Mouse (Mus musculus) liver, postnatal 0 days (tissue): ENCODE results near the gene Mmp28. TPM values are rescaled to one million over a fixed set of nuclear protein-coding genes. Genes with fewer than 3 reads are reported as not detected.

Source experiments
- ATAC-seq: fragments of 200-750 bp; cut with Nextera tagmentation; 2 replicates; pipeline ENCODE4 v1.8.0; 2017; ENCODE audit warnings: mild to moderate bottlenecking, moderate library complexity
- DNase-seq: peaks from one replicate; pipeline ENCODE4 v3.0.0-alpha.2; 2016
- H3K27ac ChIP-seq: fragments of 300-500 bp; sonication (generic); 2 replicates; pipeline ENCODE4 v1.5.1; 2014; ENCODE audit warnings: antibody characterized with exemption, moderate library complexity, mild to moderate bottlenecking, low read depth
- H3K27me3 ChIP-seq: fragments of 300-500 bp; sonication (generic); 2 replicates; pipeline ENCODE4 v1.6.1; 2014; ENCODE audit warnings: low read length, control low read depth, mixed read lengths; ENCODE audit not compliant: insufficient read depth
- H3K36me3 ChIP-seq: fragments of 300-500 bp; sonication (generic); replicated peaks from 2 replicates; pipeline ENCODE4 v1.6.1; 2014; ENCODE audit warnings: mild to moderate bottlenecking, control low read depth, low read length, moderate library complexity, mixed read lengths; ENCODE audit not compliant: insufficient read depth
- H3K4me1 ChIP-seq: fragments of 300-500 bp; sonication (generic); 2 replicates; pipeline ENCODE4 v1.6.1; 2014; ENCODE audit warnings: antibody characterized with exemption, mild to moderate bottlenecking, control low read depth; ENCODE audit not compliant: insufficient read depth
- H3K4me2 ChIP-seq: fragments of 300-500 bp; sonication (generic); 2 replicates; pipeline ENCODE4 v1.6.1; 2014; ENCODE audit warnings: low read depth, mild to moderate bottlenecking, low read length, moderate library complexity, mixed read lengths
- H3K4me3 ChIP-seq: fragments of 300-500 bp; sonication (generic); 2 replicates; pipeline ENCODE4 v1.5.1; 2014; ENCODE audit warnings: low read depth, low read length
- H3K9ac ChIP-seq: fragments of 300-500 bp; sonication (generic); replicated peaks from 2 replicates; pipeline ENCODE4 v1.6.1; 2014; ENCODE audit warnings: mild to moderate bottlenecking, moderate library complexity
- H3K9me3 ChIP-seq: fragments of 300-500 bp; sonication (generic); 2 replicates; pipeline ENCODE4 v1.6.1; 2016; ENCODE audit warnings: mild to moderate bottlenecking, control low read depth, low read length, mixed read lengths
- CTCF ChIP-seq: sonication (generic); IDR thresholded peaks from 2 replicates; pipeline ENCODE4 v1.5.1; 2016; ENCODE audit warnings: antibody characterized with exemption, low read depth
- EP300 ChIP-seq: IDR thresholded peaks from 2 replicates; pipeline ENCODE4 v1.6.1; 2016; ENCODE audit warnings: antibody characterized with exemption, low read depth, mild to moderate bottlenecking
- WGBS: fragments of 180-500 bp; shearing (Covaris S2); extraction: QIAGEN DNeasy Blood & Tissue Kit; methylation state at CpG from one replicate; pipeline ENCODE4 v1.1.7; 2014; ENCODE audit not compliant: insufficient replicate concordance; 5-methylcytosine and 5-hydroxymethylcytosine counted together
- polyA plus RNA-seq: library from polyadenylated mRNA; unstranded; fragments of >200 nt; fragmentation: Nextera tagmentation; extraction: Ambion mirVana; gene quantifications from 2 replicates; pipeline ENCODE4 v1.2.1, GENCODE M21; 2015

Gene Mmp28
- polyA plus RNA-seq, 1 experiment from 2014 or later, result 0.20 TPM

GRCm38 (mm10) chr11:83418566-83418965, 44.3 kb downstream of the Mmp28 start:
- no peak overlapping the region for H3K9ac ChIP-seq
- 6% methylated on average over 37 of the region's 38 CpGs for WGBS
- DNase-seq, result no peak
- no peak overlapping the region for H3K4me2 ChIP-seq
- TF ChIP-seq EP300, result no peak
- peak; percentile 20; the same call in 1 of the 2 replicates for TF ChIP-seq CTCF
- no peak overlapping the region for H3K4me3 ChIP-seq
- no peaks in the 10 kb centered on the region for H3K9me3 ChIP-seq
- no peaks in the 10 kb centered on the region; the same call in 1 of the 2 replicates for H3K4me1 ChIP-seq
- H3K27me3 ChIP-seq, result peaks cover 33% of the 10 kb centered on the region
- no peaks in the 10 kb centered on the region for H3K36me3 ChIP-seq
- no peak overlapping the region for H3K27ac ChIP-seq
- no peak for ATAC-seq

- Histone ChIP-seq H3K4me1 (no peaks in the 10 kb centered on the region; the same call in 1 of the 2 replicates), H3K27me3 (peaks cover 34% of the 10 kb centered on the region), H3K4me2 (no peak overlapping the region), H3K9me3 (no peaks in the 10 kb centered on the region), H3K27ac (no peak overlapping the region), H3K36me3 (no peaks in the 10 kb centered on the region), H3K9ac (no peak overlapping the region), H3K4me3 (no peak overlapping the region)
- no peak for DNase-seq
- WGBS, result 77% methylated on average over 7 of the region's 7 CpGs
- no peak for TF ChIP-seq CTCF
- ATAC-seq, result no peak
These were observed 45.2 kb downstream of the Mmp28 start for GRCm38 (mm10) chr11:83417708-83418107.

DNA sequence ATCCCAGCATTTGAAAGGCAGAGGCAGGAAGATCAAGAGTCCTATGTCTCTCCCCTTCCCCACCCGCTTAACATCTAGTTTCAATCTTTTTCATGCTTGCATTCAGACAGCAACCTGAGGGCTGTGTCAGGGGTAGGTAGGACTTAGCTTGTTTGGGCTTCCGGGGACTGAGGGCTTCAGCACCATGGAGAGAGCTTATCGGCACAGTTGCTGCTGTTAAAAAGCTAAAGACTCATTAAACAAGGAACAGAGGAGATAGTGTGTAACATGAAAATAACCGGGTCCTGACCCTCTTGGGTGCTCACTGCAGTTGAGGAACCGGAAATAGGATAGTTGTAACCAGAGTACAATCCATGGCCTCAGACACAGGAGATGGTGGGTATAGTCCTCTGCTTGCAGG, 45.8 kb downstream of the Mmp28 start:
- 11% methylated on average over 5 of the region's 5 CpGs for WGBS
- H3K4me3 ChIP-seq, result no peak overlapping the region
- TF ChIP-seq EP300, result no peak
- no peak for TF ChIP-seq CTCF
- DNase-seq (peak; percentile 66), ATAC-seq (no peak)
- no peaks in the 10 kb centered on the region for H3K9me3 ChIP-seq
- no peaks in the 10 kb centered on the region for H3K36me3 ChIP-seq
- no peak overlapping the region for H3K4me2 ChIP-seq
- no peaks in the 10 kb centered on the region; the same call in 1 of the 2 replicates for H3K4me1 ChIP-seq
- no peak overlapping the region for H3K27ac ChIP-seq
- H3K27me3 ChIP-seq, result peaks cover 39% of the 10 kb centered on the region
- H3K9ac ChIP-seq, result no peak overlapping the region

GRCm38 (mm10) chr11:83410510-83410909, 52.4 kb downstream of the Mmp28 start:
- peaks cover 35% of the 10 kb centered on the region for H3K27me3 ChIP-seq
- H3K9me3 ChIP-seq, result no peaks in the 10 kb centered on the region
- no peak overlapping the region for H3K27ac ChIP-seq
- no peak overlapping the region for H3K4me2 ChIP-seq
- no peak overlapping the region for H3K9ac ChIP-seq
- no peak for ATAC-seq
- no peaks in the 10 kb centered on the region for H3K36me3 ChIP-seq
- H3K4me3 ChIP-seq, result no peak overlapping the region
- 53% methylated on average over 6 of the region's 6 CpGs for WGBS
- DNase-seq, result no peak
- H3K4me1 ChIP-seq, result peaks cover 5% of the 10 kb centered on the region
- no peak for TF ChIP-seq EP300
- TF ChIP-seq CTCF, result no peak

DNA sequence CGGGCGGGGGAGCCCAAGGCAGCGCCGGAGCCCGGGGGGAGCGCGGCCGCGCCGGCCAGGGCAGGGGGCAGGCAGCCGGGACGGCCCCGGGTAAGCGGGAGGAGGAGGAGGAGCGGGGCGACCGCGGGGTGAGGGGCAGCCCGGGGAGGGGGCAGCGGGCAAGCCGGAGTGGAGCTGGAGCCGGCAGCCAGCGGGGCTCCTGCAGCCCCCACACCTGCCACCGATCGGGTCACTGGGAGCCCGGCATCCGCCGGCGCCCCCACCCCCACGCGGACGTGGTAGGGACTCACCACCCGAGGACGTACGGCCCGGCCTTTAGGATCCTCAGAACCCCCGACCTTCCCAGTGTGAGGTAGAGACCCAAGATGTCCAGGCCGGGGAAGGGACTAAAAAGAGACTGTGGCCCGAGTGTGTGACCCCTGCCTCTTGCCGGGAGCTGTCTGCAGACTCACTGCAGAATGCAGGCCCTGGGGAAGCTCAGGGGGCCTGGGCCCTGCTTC, 53.0 kb downstream of the Mmp28 start:
- H3K4me1 ChIP-seq, result peaks cover 5% of the 10 kb centered on the region
- H3K4me2 ChIP-seq, result peak overlapping the region; percentile 92
- no peak overlapping the region for H3K27ac ChIP-seq
- H3K27me3 ChIP-seq, result peaks cover 35% of the 10 kb centered on the region
- peak overlapping the region; percentile 41; the same call in 1 of the 2 replicates for H3K9ac ChIP-seq
- peak overlapping the region; percentile 51 for H3K4me3 ChIP-seq
- H3K9me3 ChIP-seq, result no peaks in the 10 kb centered on the region
- TF ChIP-seq EP300 (no peak), CTCF (no peak)
- DNase-seq, result no peak
- no peak; the same call in 1 of the 2 replicates for ATAC-seq
- WGBS, result 2% methylated on average over 16 of the region's 40 CpGs
- H3K36me3 ChIP-seq, result no peaks in the 10 kb centered on the region

DNA sequence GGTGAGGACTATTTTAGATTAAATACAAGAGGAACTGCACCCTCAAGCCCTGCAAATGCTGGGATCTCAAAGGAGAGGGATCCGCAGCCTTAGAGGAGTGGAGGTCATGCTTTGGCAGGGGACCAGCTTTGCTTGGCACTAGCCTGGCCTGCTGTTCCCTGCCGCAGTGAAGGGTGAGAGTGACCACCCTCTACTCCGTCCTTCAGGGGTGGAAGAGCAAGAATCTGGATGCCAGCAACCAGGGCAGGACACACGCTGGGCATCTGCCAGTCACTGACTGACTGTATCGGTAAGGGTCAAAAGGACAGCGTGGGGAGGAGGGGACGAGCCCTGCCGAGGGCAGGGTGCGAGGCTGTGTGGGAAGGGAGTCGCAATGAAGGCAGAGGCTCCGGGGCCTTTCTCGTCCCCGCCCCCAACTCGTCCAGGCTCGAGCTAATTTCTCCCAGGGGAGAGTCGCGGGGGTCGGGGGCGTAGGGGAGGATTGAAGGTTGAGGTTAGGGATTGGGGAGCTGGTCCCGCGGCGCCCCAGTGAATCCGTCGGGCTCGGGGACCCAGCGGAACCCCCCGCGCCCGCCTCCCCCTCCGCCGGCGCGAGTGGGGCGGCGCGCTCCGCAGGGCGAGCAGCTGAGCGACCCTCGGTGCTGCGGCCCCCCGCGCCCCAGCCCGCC, 53.6 kb downstream of the Mmp28 start, which contains the start of gene Rasl10b:
Rasl10b (plus strand) TSS at position 51 of the 668 bp plus-strand sequence.
- ATAC-seq, result peak; percentile 76
- H3K27me3 ChIP-seq, result peaks cover 35% of the 10 kb centered on the region

More for the DNA sequence above, 53.6 kb downstream of the Mmp28 start, which contains the start of gene Rasl10b:
- Histone ChIP-seq H3K4me2 (peak within 1 kb of the TSS; percentile 92), H3K27ac (no peak within 1 kb of the TSS), H3K9ac (peak within 1 kb of the TSS; percentile 41; the same call in 1 of the 2 replicates), H3K9me3 (no peaks in the 10 kb centered on the region), H3K4me3 (peak within 1 kb of the TSS; percentile 51), H3K4me1 (peaks cover 5% of the 10 kb centered on the region), H3K36me3 (no peaks in the 10 kb centered on the region)
- peak; percentile 47 for DNase-seq
- TF ChIP-seq EP300 (no peak), CTCF (no peak)
- 7% methylated on average over 27 of the region's 44 CpGs for WGBS
